Mouse (Mus musculus): ENCODE data around the gene Prdm8.

Prdm8 gene

GRCm38 (mm10) chr5:98167180-98167824, at the start of gene Prdm8:
Prdm8 (plus strand) TSS chr5:98167198.
- peak; percentile 83 for DNase-seq (ENCODE audit: low read depth)

- no peak for DNase-seq (ENCODE audit: low read depth)
These were observed 39.9 kb upstream of the Prdm8 start for GRCm38 (mm10) chr5:98127074-98127473.

- no peak for DNase-seq (ENCODE audit: low read depth)
These were observed 28.3 kb upstream of the Prdm8 start for GRCm38 (mm10) chr5:98138545-98139296.

GRCm38 (mm10) chr5:98139297-98139660, 27.7 kb upstream of the Prdm8 start:
- DNase-seq (ENCODE audit: low read depth) = no peak

- DNase-seq (ENCODE audit: low read depth) = peak; percentile 29
These were observed 20.1 kb upstream of the Prdm8 start for GRCm38 (mm10) chr5:98146895-98147294.

- DNase-seq (ENCODE audit: low read depth) = no peak
These were observed 882 bp upstream of the Prdm8 start for GRCm38 (mm10) chr5:98166116-98166515.

- no peak for DNase-seq (ENCODE audit: low read depth)
These were observed 1.6 kb downstream of the Prdm8 start for GRCm38 (mm10) chr5:98168356-98169285.

GRCm38 (mm10) chr5:98169376-98170351, 2.7 kb downstream of the Prdm8 start:
- no peak for DNase-seq (ENCODE audit: low read depth)

GRCm38 (mm10) chr5:98171651-98172230, 4.7 kb downstream of the Prdm8 start:
- DNase-seq (ENCODE audit: low read depth) = no peak

GRCm38 (mm10) chr5:98172502-98173181, 5.6 kb downstream of the Prdm8 start:
- no peak for DNase-seq (ENCODE audit: low read depth)

- DNase-seq (ENCODE audit: low read depth) = no peak
These were observed 6.7 kb downstream of the Prdm8 start for GRCm38 (mm10) chr5:98173694-98174093.

- no peak for DNase-seq (ENCODE audit: low read depth)
These were observed 12.6 kb downstream of the Prdm8 start for GRCm38 (mm10) chr5:98179606-98180005.

- DNase-seq (ENCODE audit: low read depth) = no peak
These were observed 13.5 kb downstream of the Prdm8 start for GRCm38 (mm10) chr5:98180461-98180887.

- no peak for DNase-seq (ENCODE audit: low read depth)
These were observed 14.1 kb downstream of the Prdm8 start for GRCm38 (mm10) chr5:98180888-98181635.

- no peak for DNase-seq (ENCODE audit: low read depth)
These were observed 14.9 kb downstream of the Prdm8 start for GRCm38 (mm10) chr5:98181686-98182602.

- DNase-seq (ENCODE audit: low read depth) = no peak
These were observed 15.6 kb downstream of the Prdm8 start for GRCm38 (mm10) chr5:98182603-98182920.

- no peak for DNase-seq (ENCODE audit: low read depth)
These were observed 16.1 kb downstream of the Prdm8 start for GRCm38 (mm10) chr5:98183031-98183595.

GRCm38 (mm10) chr5:98184281-98184910, 17.4 kb downstream of the Prdm8 start:
- DNase-seq (ENCODE audit: low read depth) = peak; percentile 30
